Mouse (Mus musculus): ENCODE measurements around the gene Ppp4r2. TPM values are rescaled to one million over a fixed set of nuclear protein-coding genes. Genes with fewer than 3 reads are reported as not detected.
"Not testable (repeated sequence)": the region's sequence is repeated elsewhere in the genome, so short reads cannot be mapped to it uniquely, and the experiment has no call there.

Gene Ppp4r2
- polyA plus RNA-seq, 1 experiment from 2014 or later = 32.9 TPM

- 79% methylated on average over 5 of the region's 5 CpGs for WGBS
These were observed 32.8 kb downstream of the Ppp4r2 start for GRCm38 (mm10) chr6:100866246-100866645.

DNA sequence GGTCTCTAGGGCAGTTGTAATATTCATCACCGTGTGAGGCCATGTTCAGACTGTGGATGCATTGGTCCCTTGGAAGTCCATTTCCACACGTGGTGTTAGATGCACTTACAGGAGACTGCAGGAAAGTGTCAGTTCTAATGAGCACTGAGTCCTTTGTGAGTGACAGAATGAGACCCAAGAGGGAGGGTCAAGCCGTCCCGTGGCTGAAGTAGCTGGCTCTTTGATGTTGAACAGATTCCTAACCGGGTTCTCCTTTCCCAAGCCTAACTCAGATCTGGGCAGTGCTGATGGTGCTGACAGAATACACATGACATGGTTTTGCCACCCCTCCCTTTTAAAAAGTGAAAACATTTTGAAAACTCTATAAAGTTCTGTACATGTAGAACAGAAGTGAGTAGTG is 35.4 kb downstream of the Ppp4r2 start:
- Histone ChIP-seq H3K4me1 (ENCODE audit: control insufficient read depth, insufficient read depth, low read length) (no peaks in the 10 kb centered on the region), H3K27me3 (ENCODE audit: control insufficient read depth, insufficient read depth, low read length) (no peaks in the 10 kb centered on the region), H3K27ac (ENCODE audit: low read length) (no peak overlapping the region), H3K36me3 (ENCODE audit: control insufficient read depth, insufficient read depth, low read length) (peaks cover 12% of the 10 kb centered on the region), H3K4me3 (ENCODE audit: low read depth, low read length) (no peak overlapping the region), H3K4me2 (replicated peaks; ENCODE audit: low read depth, low read length) (no peak overlapping the region), H3K9me3 (ENCODE audit: control insufficient read depth, low read depth, low read length) (no peaks in the 10 kb centered on the region), H3K9ac (replicated peaks; ENCODE audit: low read depth, low read length) (no peak overlapping the region)
- 48% methylated on average over 5 of the region's 5 CpGs for WGBS
- no peak for ATAC-seq (ENCODE audit: insufficient number of reproducible peaks, insufficient read depth, low FRiP score, low read depth)

More at GRCm38 (mm10) chr6:100866246-100866645, 32.8 kb downstream of the Ppp4r2 start:
- not testable (repeated sequence) for H3K27ac ChIP-seq (ENCODE audit: low read length); ATAC-seq (ENCODE audit: insufficient number of reproducible peaks, insufficient read depth, low FRiP score, low read depth); H3K27me3 ChIP-seq (ENCODE audit: control insufficient read depth, insufficient read depth, low read length); H3K4me2 ChIP-seq (replicated peaks; ENCODE audit: low read depth, low read length); H3K9me3 ChIP-seq (ENCODE audit: control insufficient read depth, low read depth, low read length); H3K4me3 ChIP-seq (ENCODE audit: low read depth, low read length); H3K4me1 ChIP-seq (ENCODE audit: control insufficient read depth, insufficient read depth, low read length); H3K9ac ChIP-seq (replicated peaks; ENCODE audit: low read depth, low read length)
- peaks cover 17% of the 10 kb centered on the region for H3K36me3 ChIP-seq (ENCODE audit: control insufficient read depth, insufficient read depth, low read length)

- no peak for ATAC-seq (ENCODE audit: insufficient number of reproducible peaks, insufficient read depth, low FRiP score, low read depth)
- Histone ChIP-seq H3K4me2 (replicated peaks; ENCODE audit: low read depth, low read length) (no peak overlapping the region), H3K9ac (replicated peaks; ENCODE audit: low read depth, low read length) (no peak overlapping the region), H3K36me3 (ENCODE audit: control insufficient read depth, insufficient read depth, low read length) (peaks cover 12% of the 10 kb centered on the region), H3K4me3 (ENCODE audit: low read depth, low read length) (no peak overlapping the region), H3K27ac (ENCODE audit: low read length) (no peak overlapping the region), H3K27me3 (ENCODE audit: control insufficient read depth, insufficient read depth, low read length) (no peaks in the 10 kb centered on the region), H3K4me1 (ENCODE audit: control insufficient read depth, insufficient read depth, low read length) (no peaks in the 10 kb centered on the region), H3K9me3 (ENCODE audit: control insufficient read depth, low read depth, low read length) (no peaks in the 10 kb centered on the region)
- 77% methylated on average over 9 of the region's 9 CpGs for WGBS
These were observed 36.5 kb downstream of the Ppp4r2 start for GRCm38 (mm10) chr6:100869909-100870308.

DNA sequence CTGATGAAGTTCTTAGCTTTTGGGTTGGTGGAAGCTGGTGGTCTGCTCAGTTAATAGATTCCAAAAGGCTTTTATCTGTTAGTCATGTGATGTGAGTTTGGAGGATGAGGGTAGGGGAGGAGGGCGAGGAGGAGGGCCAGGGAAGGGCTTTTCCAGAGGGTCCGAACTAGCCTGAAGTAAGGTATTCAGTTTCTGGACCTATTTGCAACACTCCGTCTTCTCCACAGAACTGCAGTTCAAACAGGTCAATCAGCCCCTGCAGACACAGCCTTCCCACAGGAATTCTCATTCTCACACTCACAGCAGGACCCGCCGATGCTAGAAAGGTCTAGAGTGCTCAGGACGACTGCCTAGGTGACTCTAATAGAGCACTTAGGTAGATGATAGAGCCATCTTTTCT is 39.8 kb downstream of the Ppp4r2 start:
- 72% methylated on average over 6 of the region's 6 CpGs for WGBS
- H3K4me1 ChIP-seq (ENCODE audit: control insufficient read depth, insufficient read depth, low read length) = no peaks in the 10 kb centered on the region
- no peak overlapping the region for H3K4me3 ChIP-seq (ENCODE audit: low read depth, low read length)
- no peak overlapping the region for H3K9ac ChIP-seq (replicated peaks; ENCODE audit: low read depth, low read length)
- H3K27ac ChIP-seq (ENCODE audit: low read length) = no peak overlapping the region
- H3K9me3 ChIP-seq (ENCODE audit: control insufficient read depth, low read depth, low read length) = no peaks in the 10 kb centered on the region
- H3K27me3 ChIP-seq (ENCODE audit: control insufficient read depth, insufficient read depth, low read length) = no peaks in the 10 kb centered on the region
- no peak for ATAC-seq (ENCODE audit: insufficient number of reproducible peaks, insufficient read depth, low FRiP score, low read depth)
- no peak overlapping the region for H3K4me2 ChIP-seq (replicated peaks; ENCODE audit: low read depth, low read length)
- peaks cover 2% of the 10 kb centered on the region; the same call in 1 of the 2 replicates for H3K36me3 ChIP-seq (ENCODE audit: control insufficient read depth, insufficient read depth, low read length)

- H3K27me3 ChIP-seq (ENCODE audit: control insufficient read depth, insufficient read depth, low read length) = no peaks in the 10 kb centered on the region
- no peaks in the 10 kb centered on the region for H3K36me3 ChIP-seq (ENCODE audit: control insufficient read depth, insufficient read depth, low read length)
- H3K4me2 ChIP-seq (replicated peaks; ENCODE audit: low read depth, low read length) = no peak overlapping the region
- 67% methylated on average over 20 of the region's 20 CpGs for WGBS
- H3K9ac ChIP-seq (replicated peaks; ENCODE audit: low read depth, low read length) = no peak overlapping the region
- no peaks in the 10 kb centered on the region for H3K4me1 ChIP-seq (ENCODE audit: control insufficient read depth, insufficient read depth, low read length)
- no peak for ATAC-seq (ENCODE audit: insufficient number of reproducible peaks, insufficient read depth, low FRiP score, low read depth)
- no peak overlapping the region for H3K4me3 ChIP-seq (ENCODE audit: low read depth, low read length)
- H3K9me3 ChIP-seq (ENCODE audit: control insufficient read depth, low read depth, low read length) = no peaks in the 10 kb centered on the region
- no peak overlapping the region for H3K27ac ChIP-seq (ENCODE audit: low read length)
These were observed 42.6 kb downstream of the Ppp4r2 start for GRCm38 (mm10) chr6:100875862-100876623.

- H3K9me3 ChIP-seq (ENCODE audit: control insufficient read depth, low read depth, low read length) = no peaks in the 10 kb centered on the region
- H3K4me3 ChIP-seq (ENCODE audit: low read depth, low read length) = no peak overlapping the region
- H3K27me3 ChIP-seq (ENCODE audit: control insufficient read depth, insufficient read depth, low read length) = no peaks in the 10 kb centered on the region
- no peaks in the 10 kb centered on the region for H3K4me1 ChIP-seq (ENCODE audit: control insufficient read depth, insufficient read depth, low read length)
- no peak for ATAC-seq (ENCODE audit: insufficient number of reproducible peaks, insufficient read depth, low FRiP score, low read depth)
- H3K9ac ChIP-seq (replicated peaks; ENCODE audit: low read depth, low read length) = no peak overlapping the region
- H3K27ac ChIP-seq (ENCODE audit: low read length) = no peak overlapping the region
- no peaks in the 10 kb centered on the region for H3K36me3 ChIP-seq (ENCODE audit: control insufficient read depth, insufficient read depth, low read length)
- WGBS = 88% methylated on average over 12 of the region's 12 CpGs
- no peak overlapping the region for H3K4me2 ChIP-seq (replicated peaks; ENCODE audit: low read depth, low read length)
These were observed 43.2 kb downstream of the Ppp4r2 start for GRCm38 (mm10) chr6:100876624-100877017.

DNA sequence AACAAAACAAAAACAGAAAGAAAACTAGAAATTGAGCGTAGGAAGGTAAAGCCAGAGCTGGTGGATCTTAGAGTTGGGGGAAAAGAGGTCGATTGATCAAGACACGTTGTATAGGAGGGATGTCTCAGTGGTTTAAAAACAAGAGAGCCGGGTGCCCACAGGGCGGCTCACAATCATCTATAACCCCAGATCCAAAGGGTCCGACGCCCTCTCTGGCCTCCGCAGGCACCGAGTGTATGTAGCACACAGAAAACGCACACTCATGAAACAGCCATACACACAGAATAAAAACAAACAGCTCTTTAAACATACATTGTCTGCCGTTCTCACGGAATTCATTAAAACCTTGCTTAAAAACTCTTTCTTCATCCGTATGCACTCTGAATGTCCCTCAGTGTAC is 45.1 kb downstream of the Ppp4r2 start:
- ATAC-seq (ENCODE audit: insufficient number of reproducible peaks, insufficient read depth, low FRiP score, low read depth) = no peak
- H3K4me3 ChIP-seq (ENCODE audit: low read depth, low read length) = no peak overlapping the region
- H3K27me3 ChIP-seq (ENCODE audit: control insufficient read depth, insufficient read depth, low read length) = no peaks in the 10 kb centered on the region
- H3K4me2 ChIP-seq (replicated peaks; ENCODE audit: low read depth, low read length) = no peak overlapping the region
- peaks cover 3% of the 10 kb centered on the region; the same call in 1 of the 2 replicates for H3K9me3 ChIP-seq (ENCODE audit: control insufficient read depth, low read depth, low read length)
- no peak overlapping the region for H3K9ac ChIP-seq (replicated peaks; ENCODE audit: low read depth, low read length)
- no peaks in the 10 kb centered on the region for H3K36me3 ChIP-seq (ENCODE audit: control insufficient read depth, insufficient read depth, low read length)
- H3K4me1 ChIP-seq (ENCODE audit: control insufficient read depth, insufficient read depth, low read length) = no peaks in the 10 kb centered on the region
- 81% methylated on average over 13 of the region's 13 CpGs for WGBS
- H3K27ac ChIP-seq (ENCODE audit: low read length) = no peak overlapping the region

DNA sequence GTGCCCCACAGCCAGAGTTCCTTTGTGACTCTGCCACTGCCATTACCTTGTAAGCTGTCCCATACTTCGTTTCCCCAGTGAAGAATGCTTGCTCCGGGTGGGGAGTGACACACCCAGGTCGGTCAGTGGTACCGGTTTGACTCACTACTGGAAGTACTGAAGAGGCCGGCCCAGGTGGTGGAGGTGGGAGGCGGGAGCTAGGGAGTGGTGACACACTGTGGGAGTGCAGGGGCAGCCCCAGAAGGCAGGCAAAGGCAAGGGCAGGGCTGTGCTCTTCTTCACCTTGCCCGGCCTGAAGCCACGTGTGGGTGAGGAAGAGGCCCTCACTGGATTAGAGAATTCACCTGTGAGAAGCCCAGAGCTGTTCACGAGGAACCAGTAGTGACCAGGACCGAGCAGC is 46.2 kb downstream of the Ppp4r2 start:
- H3K9ac ChIP-seq (replicated peaks; ENCODE audit: low read depth, low read length) = no peak overlapping the region
- ATAC-seq (ENCODE audit: insufficient number of reproducible peaks, insufficient read depth, low FRiP score, low read depth) = peak; percentile 57; the same call in 1 of the 2 replicates
- WGBS = 31% methylated on average over 10 of the region's 10 CpGs
- H3K4me1 ChIP-seq (ENCODE audit: control insufficient read depth, insufficient read depth, low read length) = no peaks in the 10 kb centered on the region
- H3K4me3 ChIP-seq (ENCODE audit: low read depth, low read length) = no peak overlapping the region
- no peak overlapping the region for H3K4me2 ChIP-seq (replicated peaks; ENCODE audit: low read depth, low read length)
- peaks cover 3% of the 10 kb centered on the region; the same call in 1 of the 2 replicates for H3K9me3 ChIP-seq (ENCODE audit: control insufficient read depth, low read depth, low read length)
- no peak overlapping the region for H3K27ac ChIP-seq (ENCODE audit: low read length)
- no peaks in the 10 kb centered on the region for H3K36me3 ChIP-seq (ENCODE audit: control insufficient read depth, insufficient read depth, low read length)
- no peaks in the 10 kb centered on the region for H3K27me3 ChIP-seq (ENCODE audit: control insufficient read depth, insufficient read depth, low read length)

DNA sequence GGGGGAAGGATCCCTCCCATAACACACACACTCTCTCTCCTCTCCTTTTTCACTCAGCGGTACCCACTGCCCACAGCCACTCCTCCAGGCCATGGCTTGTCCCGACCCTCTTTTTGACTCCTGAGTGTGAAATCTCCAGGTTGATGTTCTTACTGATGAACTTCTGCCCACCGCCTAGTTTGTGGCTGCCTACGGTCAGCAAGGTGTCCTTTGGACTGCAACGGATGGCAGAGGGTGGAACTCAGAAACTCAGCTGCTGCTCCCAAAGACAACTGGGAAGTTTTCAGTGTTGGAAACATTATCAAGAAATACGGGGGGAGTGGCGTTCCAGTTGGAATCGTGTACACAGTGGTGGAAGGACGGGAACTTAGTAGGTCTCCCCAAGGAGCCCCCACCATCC is 48.2 kb downstream of the Ppp4r2 start:
- Histone ChIP-seq H3K4me3 (ENCODE audit: low read depth, low read length) (no peak overlapping the region), H3K36me3 (ENCODE audit: control insufficient read depth, insufficient read depth, low read length) (no peaks in the 10 kb centered on the region), H3K9me3 (ENCODE audit: control insufficient read depth, low read depth, low read length) (peaks cover 3% of the 10 kb centered on the region; the same call in 1 of the 2 replicates), H3K4me1 (ENCODE audit: control insufficient read depth, insufficient read depth, low read length) (no peaks in the 10 kb centered on the region), H3K27me3 (ENCODE audit: control insufficient read depth, insufficient read depth, low read length) (no peaks in the 10 kb centered on the region), H3K27ac (ENCODE audit: low read length) (no peak overlapping the region), H3K4me2 (replicated peaks; ENCODE audit: low read depth, low read length) (no peak overlapping the region), H3K9ac (replicated peaks; ENCODE audit: low read depth, low read length) (no peak overlapping the region)
- 82% methylated on average over 9 of the region's 9 CpGs for WGBS
- no peak for ATAC-seq (ENCODE audit: insufficient number of reproducible peaks, insufficient read depth, low FRiP score, low read depth)

Measured in stomach, embryonic 14.5 days (tissue).